Comparison of ENCODE assay signal across 8 mouse cellular contexts in the genomic region with DNA sequence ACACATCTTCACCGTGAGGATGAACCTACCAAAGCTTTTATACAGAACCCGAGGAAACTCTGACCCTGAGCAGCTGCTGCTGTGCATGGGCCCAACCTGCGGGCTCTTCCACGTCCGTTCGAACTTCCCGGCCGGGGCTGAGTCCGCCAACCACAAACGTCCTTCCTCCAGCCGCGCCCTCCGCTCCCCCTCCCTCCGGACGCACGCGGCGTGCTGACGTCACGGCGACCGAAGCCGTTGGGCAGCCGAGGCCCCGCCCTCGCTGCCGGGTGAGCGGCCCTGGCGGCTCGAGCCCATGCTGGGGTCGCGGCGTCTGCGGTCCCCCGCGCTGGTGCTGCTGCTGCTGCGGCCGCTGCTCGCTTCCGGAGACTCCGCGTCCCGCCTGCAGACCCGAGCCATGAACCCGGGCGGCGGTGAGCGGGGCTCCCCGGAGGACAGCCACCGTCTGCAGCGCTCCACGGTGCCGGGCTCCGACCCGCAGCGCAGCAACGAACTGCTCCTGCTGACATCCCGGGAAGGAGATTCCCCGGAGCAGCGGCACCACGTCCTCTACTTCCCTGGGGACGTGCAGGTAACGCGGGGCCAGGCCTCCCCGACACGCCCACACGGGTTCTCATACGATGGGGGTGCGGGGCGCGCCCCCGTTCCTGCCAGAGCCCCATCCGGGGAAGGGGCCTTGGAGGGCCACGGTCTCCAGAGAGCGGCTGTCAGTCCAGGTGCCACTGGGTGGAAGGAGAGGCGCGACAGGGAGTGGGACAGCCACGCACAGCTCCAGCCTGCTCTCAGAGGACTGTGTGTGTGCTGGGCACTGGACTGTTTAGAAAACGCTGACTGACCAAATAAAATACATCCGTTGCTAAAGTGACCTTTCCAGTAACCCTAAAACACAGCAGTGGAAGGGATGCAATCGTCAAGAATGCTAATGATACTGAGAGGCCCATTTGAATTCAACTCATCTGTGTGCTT. TPM values are rescaled to one million over a fixed set of nuclear protein-coding genes. Genes with fewer than 3 reads are reported as not detected.
DNase-seq lines count a peak whose midpoint lies in the region; ATAC-seq and TF ChIP-seq lines count a peak whose summit lies in the region.

TSS of gene 1700066M21Rik (plus strand) at position 245 of the 966 bp plus-strand sequence.

- H3K4me2 ChIP-seq in lung, postnatal 0 days (replicated peaks; ENCODE audit: low read depth, low read length): peak within 1 kb of the TSS; percentile 98

- peaks cover 6 to 17% of the 10 kb centered on the region in 2 experiments for H3K4me1 ChIP-seq in MEL (ENCODE audit: control insufficient read depth in 1 of 2, insufficient read depth in 2 of 2, low read length in 2 of 2)
- H3K4me1 ChIP-seq in cerebellum, adult 2 months (ENCODE audit: control insufficient read depth, insufficient read depth, low read length): no peaks in the 10 kb centered on the region
- peaks cover 15% of the 10 kb centered on the region for H3K4me1 ChIP-seq in hindbrain, embryonic 10.5 days (replicated peaks)
- peaks cover 4% of the 10 kb centered on the region; the same call in 1 of the 2 replicates for H3K4me1 ChIP-seq in lung, postnatal 0 days (ENCODE audit: insufficient read depth, low read depth, low read length)

- WGBS in cerebellum, adult 2 months: 1% methylated on average over 81 of the region's 81 CpGs
- under 1% methylated on average over 81 of the region's 81 CpGs for WGBS in hindbrain, embryonic 10.5 days
- under 1% methylated on average over 63 of the region's 81 CpGs for WGBS in lung, postnatal 0 days

- H3K9me3 ChIP-seq in MEL (replicated peaks; ENCODE audit: insufficient read depth, low read length): no peaks in the 10 kb centered on the region
- H3K9me3 ChIP-seq in hindbrain, embryonic 10.5 days: no peaks in the 10 kb centered on the region
- H3K9me3 ChIP-seq in lung, postnatal 0 days (ENCODE audit: low read length): no peaks in the 10 kb centered on the region

- peak within 1 kb of the TSS; percentile 90 for H3K9ac ChIP-seq in MEL (ENCODE audit: control insufficient read depth, low read depth, low read length, poor library complexity, severe bottlenecking)
- peak within 1 kb of the TSS; percentile 72 for H3K9ac ChIP-seq in lung, postnatal 0 days (replicated peaks; ENCODE audit: low read depth)

- TF ChIP-seq EP300 in MEL (IDR thresholded peaks at IDR 0.05; ENCODE audit: low read depth in 1 of 2, low read length in 2 of 2): peak in 1 of 2 experiments; percentile 16; a peak in 1 of 4 replicates
- TF ChIP-seq EP300 in lung, postnatal 0 days (IDR thresholded peaks at IDR 0.05): no peak

- H3K27ac ChIP-seq in MEL (ENCODE audit: control insufficient read depth, low read depth, low read length): peak within 1 kb of the TSS; percentile 80
- H3K27ac ChIP-seq in cerebellum, adult 2 months (ENCODE audit: insufficient read depth, low read length): peak within 1 kb of the TSS; percentile 36
- H3K27ac ChIP-seq in hindbrain, embryonic 10.5 days: peak within 1 kb of the TSS; percentile 94
- H3K27ac ChIP-seq in lung, postnatal 0 days (ENCODE audit: low read length): peak within 1 kb of the TSS; percentile 52; the same call in 1 of the 2 replicates

- DNase-seq in MEL (ENCODE audit: low read depth, low spot score): peak; percentile 94
- DNase-seq in cerebellum, adult 2 months: peak; percentile 94 to 95
- peak; percentile 93 for DNase-seq in forelimb bud, embryonic 11.5 days (ENCODE audit: low read depth, low spot score)
- peak; percentile 97 for DNase-seq in hindbrain, embryonic 10.5 days (ENCODE audit: low spot score)
- DNase-seq in layer of hippocampus, adult 9-11 months: peak; percentile 94
- DNase-seq in lung, postnatal 0 days (ENCODE audit: low spot score): peak; percentile 97
- DNase-seq in ovary, postnatal 14 days (ENCODE audit: low spot score): peak; percentile 94
- peak; percentile 91 for DNase-seq in thymus, postnatal 14 days

- peak; percentile 99 for ATAC-seq in lung, postnatal 0 days

- peaks cover 11% of the 10 kb centered on the region for H3K79me2 ChIP-seq in MEL (ENCODE audit: control insufficient read depth, insufficient read depth, low read length, poor library complexity)

- peak within 1 kb of the TSS; percentile 76 to 88 for H3K4me3 ChIP-seq in MEL (ENCODE audit: control insufficient read depth in 1 of 2, insufficient read depth in 1 of 2, low read depth in 2 of 2, low read length in 2 of 2)
- peak within 1 kb of the TSS; percentile 64 for H3K4me3 ChIP-seq in cerebellum, adult 2 months (replicated peaks; ENCODE audit: insufficient read depth, low read depth, low read length)
- peak within 1 kb of the TSS; percentile 92 for H3K4me3 ChIP-seq in hindbrain, embryonic 10.5 days
- H3K4me3 ChIP-seq in lung, postnatal 0 days (ENCODE audit: low read depth, low read length): peak within 1 kb of the TSS; percentile 89

- TF ChIP-seq POLR2A in MEL (IDR thresholded peaks at IDR 0.05; ENCODE audit: control insufficient read depth in 1 of 2, insufficient read depth in 1 of 2, low read depth in 1 of 2, low read length in 2 of 2, poor library complexity in 1 of 2): peak; percentile 91 to 99
- peak; percentile 83 for TF ChIP-seq POLR2A in cerebellum, adult 2 months (IDR thresholded peaks at IDR 0.05; ENCODE audit: borderline replicate concordance, insufficient read depth, low read length)

- TF ChIP-seq RAD21 in MEL (IDR thresholded peaks at IDR 0.05; ENCODE audit: low read depth, low read length): no peak

- no peak for TF ChIP-seq CTCF in MEL (IDR thresholded peaks at IDR 0.05 in 2 of 3, conservative IDR thresholded peaks at IDR 0.05 in 1 of 3; ENCODE audit: control insufficient read depth in 1 of 3, insufficient read depth in 1 of 3, low read depth in 2 of 3, low read length in 3 of 3, poor library complexity in 1 of 3, severe bottlenecking in 1 of 3)
- TF ChIP-seq CTCF in cerebellum, adult 2 months (IDR thresholded peaks at IDR 0.05; ENCODE audit: borderline replicate concordance, insufficient read depth, low read depth, low read length): no peak
- no peak for TF ChIP-seq CTCF in lung, postnatal 0 days (IDR thresholded peaks at IDR 0.05)

- H3K27me3 ChIP-seq in MEL (ENCODE audit: control insufficient read depth in 1 of 2, insufficient read depth in 2 of 2, low read length in 2 of 2): no peaks in the 10 kb centered on the region
- no peaks in the 10 kb centered on the region for H3K27me3 ChIP-seq in cerebellum, adult 2 months (ENCODE audit: control insufficient read depth, insufficient read depth, low read length)
- no peaks in the 10 kb centered on the region for H3K27me3 ChIP-seq in hindbrain, embryonic 10.5 days (ENCODE audit: insufficient read depth, poor library complexity, severe bottlenecking)
- no peaks in the 10 kb centered on the region for H3K27me3 ChIP-seq in lung, postnatal 0 days (replicated peaks; ENCODE audit: insufficient read depth, low read length)

- H3K36me3 ChIP-seq in MEL (ENCODE audit: control insufficient read depth in 1 of 2, insufficient read depth in 2 of 2, low read length in 2 of 2): peaks cover 4 to 26% of the 10 kb centered on the region in 2 experiments; a peak in 3 of 4 replicates
- peaks cover 6% of the 10 kb centered on the region; the same call in 1 of the 2 replicates for H3K36me3 ChIP-seq in hindbrain, embryonic 10.5 days
- no peaks in the 10 kb centered on the region for H3K36me3 ChIP-seq in lung, postnatal 0 days (ENCODE audit: insufficient read depth, low read length)

TF ChIP-seq in MEL, 35 proteins besides CTCF, POLR2A, EP300 and RAD21 (continues in another document):
- TF ChIP-seq MEF2A (IDR thresholded peaks at IDR 0.05; ENCODE audit: extremely low read depth, insufficient replicate concordance, low read depth, low read length, poor library complexity, severe bottlenecking) (no peak), NELFE (IDR thresholded peaks at IDR 0.05; ENCODE audit: low read depth, low read length) (peak; percentile 91), SIN3A (IDR thresholded peaks at IDR 0.05; ENCODE audit: low read length) (peak; percentile 73), UBTF (IDR thresholded peaks at IDR 0.05; ENCODE audit: borderline replicate concordance, insufficient read depth, low read depth, low read length) (no peak), JUND (IDR thresholded peaks at IDR 0.05; ENCODE audit: low read depth, low read length) (no peak), MAFK (IDR thresholded peaks at IDR 0.05; ENCODE audit: borderline replicate concordance, low read depth, low read length) (no peak), TAL1 (IDR thresholded peaks at IDR 0.05; ENCODE audit: low read length) (no peak), CHD2 (IDR thresholded peaks at IDR 0.05; ENCODE audit: low read length) (no peak), MXI1 (IDR thresholded peaks at IDR 0.05; ENCODE audit: low read depth, low read length) (peak; percentile 41), GABPA (IDR thresholded peaks at IDR 0.05; ENCODE audit: low read depth, low read length) (no peak), ZMIZ1 (IDR thresholded peaks at IDR 0.05; ENCODE audit: low read depth, low read length) (peak; percentile 93), SMC3 (IDR thresholded peaks at IDR 0.05; ENCODE audit: low read depth, low read length) (no peak), ZKSCAN1 (IDR thresholded peaks at IDR 0.05; ENCODE audit: low read depth, low read length) (no peak), POLR2AphosphoS2 (IDR thresholded peaks at IDR 0.05; ENCODE audit: low read length) (peak; percentile 79), MYB (IDR thresholded peaks at IDR 0.05; ENCODE audit: low read depth, low read length) (peak; percentile 62), ZC3H11A (IDR thresholded peaks at IDR 0.05; ENCODE audit: low read depth, low read length) (no peak), HCFC1 (IDR thresholded peaks at IDR 0.05; ENCODE audit: low read depth, low read length) (peak; percentile 69), ETS1 (IDR thresholded peaks at IDR 0.05; ENCODE audit: low read depth, low read length) (peak; percentile 47; the same call in 1 of the 2 replicates), POLR2AphosphoS5 (IDR thresholded peaks at IDR 0.05; ENCODE audit: borderline replicate concordance, low read depth, low read length) (no peak), MAZ (IDR thresholded peaks at IDR 0.05; ENCODE audit: low read depth, low read length) (peak; percentile 98), USF2 (IDR thresholded peaks at IDR 0.05; ENCODE audit: borderline replicate concordance in 1 of 2, insufficient read depth in 1 of 2, low read depth in 1 of 2, low read length in 2 of 2) (no peak), ELF1 (IDR thresholded peaks at IDR 0.05; ENCODE audit: low read depth, low read length) (no peak), TBP (IDR thresholded peaks at IDR 0.05; ENCODE audit: low read depth, low read length) (peak; percentile 70)

RNA-seq across cellular contexts. Expression of gene 1700066M21Rik, which starts in this region (rescaled TPM):
- 10.8 and 11.7 TPM in 2 replicates for total RNA-seq in MEL (2012; rRNA removed)
- 1 to 10 TPM in 1 of 2 experiments, not detected in 1; 9.9 TPM for polyA plus RNA-seq in MEL (2012; ENCODE audit: insufficient read depth in 1 of 2, insufficient read length in 2 of 2, low read depth in 1 of 2, low replicate concordance in 2 of 2, missing spikeins in 1 of 2)
- polyA plus RNA-seq in cerebellum, adult 2 months (2012; rRNA removed): 11.6 and 15.3 TPM in 2 replicates
- 9.8 and 11.4 TPM in 2 replicates for polyA plus RNA-seq in hindbrain, embryonic 10.5 days (2016; fragmentation: Nextera tagmentation; extraction: Ambion mirVana)
- 5.3 and 6.3 TPM in 2 replicates for polyA plus RNA-seq in lung, postnatal 0 days (2015; fragmentation: Nextera tagmentation; extraction: Ambion mirVana)

Comparison
In these comparisons a context has a peak if more than half of its experiments do, and no peak if none do; other contexts are left out.
1. Peak in every context shown above with its lines: DNase-seq, ATAC-seq, H3K4me3 ChIP-seq and H3K27ac ChIP-seq.
2. H3K27ac ChIP-seq: peak in every context shown above with its lines; median percentile 94 in hindbrain, embryonic 10.5 days; 80 in MEL; 52 in lung, postnatal 0 days; 36 in cerebellum, adult 2 months.